Mouse (Mus musculus): ENCODE measurements around the gene Ints1.

DNA sequence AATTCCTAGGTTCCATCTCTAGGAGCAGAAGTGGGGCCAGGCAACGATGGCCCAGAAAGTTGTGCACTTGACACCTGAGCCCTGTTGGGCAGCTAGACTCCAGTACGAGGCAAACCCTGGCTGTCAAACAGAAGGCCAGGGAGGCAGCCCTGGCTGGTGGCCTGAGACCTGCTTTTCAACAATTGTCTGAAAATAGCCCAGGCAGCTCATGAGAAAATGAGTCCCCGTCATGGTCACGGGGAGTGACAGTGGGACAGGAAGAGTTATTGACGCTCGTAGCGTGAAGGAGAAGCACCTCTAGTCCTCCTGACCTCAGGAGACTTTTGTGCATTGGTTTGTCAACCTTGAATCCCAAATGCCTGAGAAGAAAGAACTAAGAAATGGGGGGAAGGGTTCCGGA lies 5.9 kb upstream of the Ints1 start:
- TF ChIP-seq CTCF (conservative IDR thresholded peaks at IDR 0.05; ENCODE audit: low read length) (no peak), NANOG (IDR thresholded peaks at IDR 0.05; ENCODE audit: borderline replicate concordance, low read length) (no peak), POU5F1 (IDR thresholded peaks at IDR 0.05; ENCODE audit: borderline replicate concordance, low read length) (no peak)

Measured in E14TG2a.4 (cell line).